Mouse (Mus musculus) lung, embryonic 15.5 days (tissue): ENCODE results near the gene Stard7. TPM values are rescaled to one million over a fixed set of nuclear protein-coding genes. Genes with fewer than 3 reads are reported as not detected.

Experiments
- ATAC-seq: fragments of 200-750 bp; cut with Nextera tagmentation; 2 replicates; pipeline ENCODE4 v1.8.0; 2017; ENCODE audit warnings: moderate number of reproducible peaks, borderline replicate concordance; ENCODE audit not compliant: low FRiP score, low TSS enrichment; ENCODE audit errors: extremely low read depth
- H3K27ac ChIP-seq: fragments of 300-500 bp; sonication (generic); 2 replicates; pipeline ENCODE4 v1.5.1; 2015; ENCODE audit warnings: moderate library complexity, mild to moderate bottlenecking, inconsistent platforms
- H3K27me3 ChIP-seq: fragments of 300-500 bp; sonication (generic); 2 replicates; pipeline ENCODE4 v1.6.1; 2015; ENCODE audit warnings: inconsistent platforms
- H3K36me3 ChIP-seq: fragments of 300-500 bp; sonication (generic); 2 replicates; pipeline ENCODE4 v1.6.1; 2015; ENCODE audit warnings: inconsistent platforms
- H3K4me1 ChIP-seq: fragments of 300-500 bp; sonication (generic); 2 replicates; pipeline ENCODE4 v1.6.1; 2015; ENCODE audit warnings: inconsistent platforms
- H3K4me2 ChIP-seq: fragments of 300-500 bp; sonication (generic); 2 replicates; pipeline ENCODE4 v1.6.1; 2015; ENCODE audit warnings: inconsistent platforms, mild to moderate bottlenecking, moderate library complexity
- H3K4me3 ChIP-seq: fragments of 300-500 bp; sonication (generic); 2 replicates; pipeline ENCODE4 v1.5.1; 2015; ENCODE audit warnings: mild to moderate bottlenecking, inconsistent platforms
- H3K9ac ChIP-seq: fragments of 300-500 bp; sonication (generic); 2 replicates; pipeline ENCODE4 v1.6.1; 2015; ENCODE audit warnings: inconsistent platforms
- H3K9me3 ChIP-seq: fragments of 300-500 bp; sonication (generic); 2 replicates; pipeline ENCODE4 v1.6.1; 2016; ENCODE audit warnings: inconsistent platforms
- WGBS: fragments of 180-500 bp; shearing (Covaris S2); methylation state at CpG from one replicate; pipeline ENCODE4 v1.1.7; 2015; 5-methylcytosine and 5-hydroxymethylcytosine counted together
- polyA plus RNA-seq: library from polyadenylated mRNA; unstranded; fragments of >200 nt; fragmentation: Nextera tagmentation; extraction: Ambion mirVana; gene quantifications from 2 replicates; pipeline ENCODE4 v1.2.1, GENCODE M21; 2015

The Stard7 gene
- 68.6 and 71.0 TPM in 2 replicates for polyA plus RNA-seq

- H3K9me3 ChIP-seq: no peaks in the 10 kb centered on the region
- WGBS: under 1% methylated on average over 48 of the region's 49 CpGs
- no peaks in the 10 kb centered on the region for H3K27me3 ChIP-seq
- H3K27ac ChIP-seq: peak within 1 kb of the TSS; percentile 96
- no peaks in the 10 kb centered on the region for H3K36me3 ChIP-seq
- peaks cover 4% of the 10 kb centered on the region for H3K4me1 ChIP-seq
- ATAC-seq: peak; percentile 99
- H3K9ac ChIP-seq: peak within 1 kb of the TSS; percentile 77
- peak within 1 kb of the TSS; percentile 74 for H3K4me2 ChIP-seq
- H3K4me3 ChIP-seq: peak within 1 kb of the TSS; percentile 81
These were observed at the start of gene Stard7 for GRCm38 (mm10) chr2:127269491-127270299. TSS of gene Stard7 (plus strand) at chr2:127270218.

GRCm38 (mm10) chr2:127225261-127225660, 44.8 kb upstream of the Stard7 start:
- ATAC-seq: no peak
- Histone ChIP-seq H3K27me3 (no peaks in the 10 kb centered on the region), H3K4me2 (no peak overlapping the region), H3K4me3 (no peak overlapping the region), H3K9me3 (no peaks in the 10 kb centered on the region), H3K9ac (no peak overlapping the region), H3K4me1 (no peaks in the 10 kb centered on the region), H3K36me3 (peaks cover 95% of the 10 kb centered on the region), H3K27ac (no peak overlapping the region)
- 96% methylated on average over 3 of the region's 3 CpGs for WGBS

GRCm38 (mm10) chr2:127237897-127238610, 32.0 kb upstream of the Stard7 start:
- Histone ChIP-seq H3K4me2 (no peak overlapping the region), H3K27me3 (no peaks in the 10 kb centered on the region), H3K4me3 (no peak overlapping the region), H3K9me3 (no peaks in the 10 kb centered on the region), H3K4me1 (no peaks in the 10 kb centered on the region), H3K9ac (no peak overlapping the region), H3K27ac (no peak overlapping the region), H3K36me3 (peaks cover 90% of the 10 kb centered on the region)
- ATAC-seq: no peak
- WGBS: 85% methylated on average over 11 of the region's 11 CpGs

GRCm38 (mm10) chr2:127240065-127240464, 30.0 kb upstream of the Stard7 start:
- 96% methylated on average over 2 of the region's 2 CpGs for WGBS
- H3K4me1 ChIP-seq: no peaks in the 10 kb centered on the region
- peaks cover 88% of the 10 kb centered on the region for H3K36me3 ChIP-seq
- H3K4me2 ChIP-seq: no peak overlapping the region
- H3K9ac ChIP-seq: no peak overlapping the region
- no peak for ATAC-seq
- H3K4me3 ChIP-seq: no peak overlapping the region
- H3K27me3 ChIP-seq: no peaks in the 10 kb centered on the region
- H3K27ac ChIP-seq: no peak overlapping the region
- no peaks in the 10 kb centered on the region for H3K9me3 ChIP-seq

GRCm38 (mm10) chr2:127247592-127248333, 22.3 kb upstream of the Stard7 start, which contains the start of the genes Ciao1 and Tmem127:
TSS of gene Ciao1 (minus strand) at chr2:127247816.
TSS of gene Tmem127 (plus strand) at chr2:127247908.
- under 1% methylated on average over 52 of the region's 53 CpGs for WGBS
- peak within 1 kb of the TSS; percentile 97 for H3K4me2 ChIP-seq
- H3K27me3 ChIP-seq: no peaks in the 10 kb centered on the region
- H3K4me3 ChIP-seq: peak within 1 kb of the TSS; percentile 75
- no peaks in the 10 kb centered on the region for H3K9me3 ChIP-seq
- ATAC-seq: peak; percentile 99
- peaks cover 24% of the 10 kb centered on the region for H3K4me1 ChIP-seq
- peaks cover 35% of the 10 kb centered on the region for H3K36me3 ChIP-seq
- peak within 1 kb of the TSS; percentile 88 for H3K9ac ChIP-seq
- H3K27ac ChIP-seq: peak within 1 kb of the TSS; percentile 47

GRCm38 (mm10) chr2:127248334-127249004, 21.5 kb upstream of the Stard7 start:
- WGBS: under 1% methylated on average over 39 of the region's 39 CpGs
- peak; percentile 53 for ATAC-seq

GRCm38 (mm10) chr2:127250291-127251008, 19.6 kb upstream of the Stard7 start:
- no peaks in the 10 kb centered on the region for H3K9me3 ChIP-seq
- H3K36me3 ChIP-seq: peaks cover 10% of the 10 kb centered on the region
- no peak for ATAC-seq
- peaks cover 24% of the 10 kb centered on the region for H3K4me1 ChIP-seq
- H3K27me3 ChIP-seq: no peaks in the 10 kb centered on the region
- no peak overlapping the region for H3K4me3 ChIP-seq
- no peak overlapping the region for H3K9ac ChIP-seq
- no peak overlapping the region for H3K4me2 ChIP-seq
- H3K27ac ChIP-seq: no peak overlapping the region
- WGBS: 92% methylated on average over 9 of the region's 9 CpGs

More at GRCm38 (mm10) chr2:127248334-127249004, 21.5 kb upstream of the Stard7 start:
- peak overlapping the region; percentile 47 for H3K27ac ChIP-seq
- H3K4me3 ChIP-seq: peak overlapping the region; percentile 75
- H3K27me3 ChIP-seq: no peaks in the 10 kb centered on the region
- peaks cover 29% of the 10 kb centered on the region for H3K36me3 ChIP-seq
- peak overlapping the region; percentile 88 for H3K9ac ChIP-seq
- peaks cover 24% of the 10 kb centered on the region for H3K4me1 ChIP-seq
- no peaks in the 10 kb centered on the region for H3K9me3 ChIP-seq
- H3K4me2 ChIP-seq: peak overlapping the region; percentile 97

- Histone ChIP-seq H3K9ac (no peak overlapping the region), H3K9me3 (no peaks in the 10 kb centered on the region), H3K27me3 (no peaks in the 10 kb centered on the region), H3K4me3 (no peak overlapping the region), H3K27ac (no peak overlapping the region), H3K36me3 (peaks cover 4% of the 10 kb centered on the region), H3K4me2 (no peak overlapping the region), H3K4me1 (peaks cover 21% of the 10 kb centered on the region)
- 69% methylated on average over 3 of the region's 3 CpGs for WGBS
- no peak for ATAC-seq
These were observed 18.6 kb upstream of the Stard7 start for GRCm38 (mm10) chr2:127251457-127251856.

- no peaks in the 10 kb centered on the region for H3K27me3 ChIP-seq
- no peak overlapping the region for H3K27ac ChIP-seq
- peaks cover 9% of the 10 kb centered on the region for H3K36me3 ChIP-seq
- H3K9me3 ChIP-seq: no peaks in the 10 kb centered on the region
- H3K4me1 ChIP-seq: peaks cover 16% of the 10 kb centered on the region
- H3K9ac ChIP-seq: no peak overlapping the region
- H3K4me2 ChIP-seq: no peak overlapping the region
- WGBS: 64% methylated on average over 3 of the region's 3 CpGs
- ATAC-seq: no peak
- no peak overlapping the region for H3K4me3 ChIP-seq
These were observed 18.0 kb upstream of the Stard7 start for GRCm38 (mm10) chr2:127251880-127252527.

- WGBS: 56% methylated on average over 5 of the region's 5 CpGs
- no peaks in the 10 kb centered on the region for H3K27me3 ChIP-seq
- no peaks in the 10 kb centered on the region for H3K9me3 ChIP-seq
- no peak overlapping the region for H3K9ac ChIP-seq
- peaks cover 16% of the 10 kb centered on the region for H3K36me3 ChIP-seq
- H3K27ac ChIP-seq: no peak overlapping the region
- no peak overlapping the region for H3K4me2 ChIP-seq
- no peak overlapping the region for H3K4me3 ChIP-seq
- ATAC-seq: no peak
- H3K4me1 ChIP-seq: peaks cover 14% of the 10 kb centered on the region
These were observed 17.2 kb upstream of the Stard7 start for GRCm38 (mm10) chr2:127252787-127253186.
